Mouse (Mus musculus) CD4-positive, CD25-positive, alpha-beta regulatory T cell, adult 2 months (primary cell): Measurements from ENCODE around the gene Tbc1d2b.

Source experiments
- DNase-seq: peaks from one replicate; pipeline ENCODE4 v3.0.0-alpha.2; 2012; ENCODE audit warnings: low read depth, low spot score

The Tbc1d2b gene

GRCm38 (mm10) chr9:90204396-90204915, 66.1 kb downstream of the Tbc1d2b start:
- no peak for DNase-seq

DNA sequence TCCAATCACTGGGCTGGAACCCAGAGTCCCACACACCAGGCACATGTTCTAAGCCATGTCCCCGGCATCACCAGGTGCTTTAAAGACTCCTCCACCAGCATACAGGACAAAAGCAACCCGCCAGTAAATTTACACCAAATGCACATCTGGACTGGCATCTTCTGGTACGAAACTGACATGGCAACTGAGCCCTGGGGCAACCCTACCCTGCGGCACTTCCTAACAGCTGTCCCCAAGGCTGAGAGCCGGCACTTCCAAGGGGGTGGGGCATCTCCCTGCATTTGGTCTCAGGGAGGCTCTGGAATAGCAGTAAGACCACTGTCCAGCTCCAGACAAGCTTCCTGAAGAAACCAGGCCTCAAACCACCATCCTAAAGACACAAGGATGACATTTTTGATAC, 67.4 kb downstream of the Tbc1d2b start:
- DNase-seq = no peak

GRCm38 (mm10) chr9:90201541-90201940, 69.1 kb downstream of the Tbc1d2b start:
- DNase-seq = no peak

- no peak for DNase-seq
These were observed 69.5 kb downstream of the Tbc1d2b start for GRCm38 (mm10) chr9:90201096-90201495.

GRCm38 (mm10) chr9:90200501-90200900, 70.1 kb downstream of the Tbc1d2b start:
- no peak for DNase-seq

- no peak for DNase-seq
These were observed 71.0 kb downstream of the Tbc1d2b start for GRCm38 (mm10) chr9:90199611-90200010.

DNA sequence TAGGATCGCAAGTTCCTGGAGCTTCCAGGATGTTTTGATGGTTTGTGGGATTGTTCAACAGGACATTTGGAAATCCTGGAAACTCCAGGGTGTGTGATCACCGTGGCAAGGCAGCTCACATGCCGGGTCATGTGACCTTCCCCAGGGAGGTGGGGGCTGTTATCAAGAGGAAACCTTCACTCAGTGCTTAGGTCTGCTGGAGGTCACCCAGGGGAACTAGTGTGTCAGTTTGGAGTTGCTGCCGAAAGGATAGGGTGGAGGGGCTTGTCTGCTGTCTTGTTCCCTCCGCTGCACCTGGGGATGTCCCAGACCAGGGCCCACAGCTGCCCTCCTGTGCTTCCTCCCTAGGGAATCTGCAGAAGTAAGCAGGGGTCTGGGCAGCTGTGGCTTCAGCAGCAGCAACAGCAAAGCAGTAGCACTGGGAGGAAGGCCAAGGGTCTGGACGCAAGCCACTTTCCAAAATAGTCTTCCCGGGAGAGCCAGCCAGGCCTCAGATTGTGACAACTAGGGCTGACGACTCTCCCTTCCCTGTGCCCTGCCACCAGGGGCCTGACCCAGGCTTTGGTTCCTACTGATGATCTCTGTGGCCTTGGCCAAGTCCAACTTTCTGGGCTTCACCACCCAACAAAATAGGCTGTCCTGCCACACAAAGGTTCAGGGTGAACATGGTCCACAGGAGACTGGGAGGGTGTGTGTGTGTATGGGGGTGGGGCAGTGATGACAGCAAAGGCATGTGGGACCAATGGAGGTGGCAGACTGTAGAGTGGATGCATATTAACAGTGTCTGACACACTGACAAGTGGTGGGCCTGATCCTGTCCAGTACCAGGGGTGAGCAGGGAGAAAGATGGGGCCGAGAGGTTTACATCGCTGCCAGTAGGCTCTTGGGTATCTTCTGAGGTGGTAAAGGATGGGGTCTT, 71.8 kb downstream of the Tbc1d2b start:
- no peak for DNase-seq

DNA sequence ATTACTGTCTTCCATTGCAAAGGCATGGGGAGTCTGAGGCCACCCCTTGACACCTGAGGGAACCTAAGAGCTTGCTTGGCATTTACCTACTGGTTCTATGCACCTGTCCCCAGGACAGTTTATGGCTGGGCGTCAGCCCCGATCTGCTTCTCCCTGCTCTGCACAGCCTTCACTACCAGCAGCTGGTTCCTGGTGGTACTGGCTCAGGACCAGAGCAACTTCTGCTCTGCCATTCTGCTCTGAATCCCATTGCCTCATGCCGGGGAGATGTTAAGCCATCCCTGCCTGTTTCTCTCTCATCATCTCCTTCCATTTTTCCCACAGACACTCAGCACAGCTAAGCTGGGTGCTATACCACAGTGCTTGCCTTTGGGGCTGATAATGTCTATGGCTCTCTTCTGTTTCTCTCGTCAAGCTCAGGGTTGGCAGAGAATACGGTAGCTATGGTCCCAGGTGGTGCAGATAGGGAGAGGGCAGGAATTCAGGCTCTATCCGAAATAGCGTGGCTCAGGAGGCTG, 72.7 kb downstream of the Tbc1d2b start:
- no peak for DNase-seq

- no peak for DNase-seq
These were observed 73.4 kb downstream of the Tbc1d2b start for GRCm38 (mm10) chr9:90197116-90197665.

DNA sequence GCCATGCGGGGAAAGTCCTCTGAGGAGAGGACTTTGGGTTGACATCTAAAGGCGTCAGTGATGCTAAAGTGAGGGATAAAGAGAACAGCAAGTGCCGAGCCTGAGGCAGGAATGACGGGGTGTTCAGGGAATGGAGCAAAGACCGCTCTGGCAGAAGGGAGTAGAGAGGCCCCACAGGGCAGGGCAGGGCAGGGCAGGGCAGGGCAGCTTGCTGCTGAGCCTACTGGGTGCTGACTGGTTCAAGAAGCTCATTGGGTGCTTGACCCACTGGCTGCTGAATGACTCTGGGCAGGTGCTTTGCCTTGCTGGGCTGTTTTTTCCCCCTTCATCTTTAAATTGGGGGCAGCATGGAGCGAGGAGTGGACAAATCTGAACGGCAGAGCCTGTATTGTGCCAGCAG, 74.3 kb downstream of the Tbc1d2b start:
- no peak for DNase-seq

DNA sequence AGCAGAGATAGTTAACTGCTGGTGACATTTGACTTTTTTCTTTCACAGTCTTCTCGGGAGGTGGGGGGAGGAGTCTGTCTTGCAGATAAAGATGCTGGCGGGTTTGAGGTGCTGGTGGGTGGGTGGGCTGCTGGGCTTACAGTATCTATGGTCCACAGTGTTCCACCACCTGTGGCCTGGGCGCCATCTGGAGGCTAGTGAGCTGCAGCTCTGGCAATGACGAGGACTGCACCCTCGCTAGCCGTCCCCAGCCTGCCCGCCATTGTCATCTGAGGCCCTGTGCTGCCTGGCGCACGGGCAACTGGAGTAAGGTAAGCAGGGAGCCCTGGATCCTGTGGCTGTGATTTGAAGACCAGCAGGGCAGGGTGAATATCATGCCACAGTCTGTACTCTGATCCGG, 75.6 kb downstream of the Tbc1d2b start:
- DNase-seq = no peak

DNA sequence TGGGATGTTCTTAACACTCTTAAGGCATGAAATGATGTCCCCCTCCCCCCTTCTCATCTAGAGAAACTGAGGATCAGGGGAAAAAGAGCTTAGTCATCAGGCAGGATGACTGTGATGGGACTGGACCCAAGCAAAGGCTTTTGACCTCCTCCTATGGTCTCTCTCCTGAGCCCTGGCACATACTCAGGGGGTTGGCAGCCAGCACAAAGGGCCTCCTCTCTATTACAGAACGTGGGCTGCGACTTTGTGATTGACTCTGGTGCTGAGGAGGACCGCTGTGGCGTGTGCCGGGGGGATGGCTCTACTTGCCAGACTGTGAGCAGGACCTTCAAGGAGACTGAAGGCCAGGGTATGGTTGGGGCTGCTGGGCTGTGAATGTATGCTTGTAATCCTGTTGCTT, 81.2 kb downstream of the Tbc1d2b start:
- DNase-seq = no peak

DNA sequence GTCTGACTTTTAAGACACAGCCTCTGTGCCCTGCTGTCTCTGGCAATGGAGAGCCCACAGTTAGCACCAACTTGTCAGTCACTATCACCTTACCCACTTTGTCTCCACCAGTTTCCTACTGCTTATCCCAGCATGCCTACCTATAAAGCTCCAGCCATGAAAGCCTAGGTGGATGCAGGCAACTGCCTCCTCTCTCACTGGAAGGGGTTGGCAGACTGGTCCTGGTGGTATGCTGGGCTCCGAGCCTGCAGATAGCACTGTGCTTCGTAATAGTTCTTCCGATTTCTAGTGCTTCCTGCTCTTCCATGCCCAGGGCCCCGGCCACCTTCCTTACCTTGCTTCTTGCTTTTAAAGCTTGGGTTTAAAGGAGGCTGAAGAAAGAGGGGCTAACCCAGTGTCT, 81.7 kb downstream of the Tbc1d2b start:
- DNase-seq = no peak

DNA sequence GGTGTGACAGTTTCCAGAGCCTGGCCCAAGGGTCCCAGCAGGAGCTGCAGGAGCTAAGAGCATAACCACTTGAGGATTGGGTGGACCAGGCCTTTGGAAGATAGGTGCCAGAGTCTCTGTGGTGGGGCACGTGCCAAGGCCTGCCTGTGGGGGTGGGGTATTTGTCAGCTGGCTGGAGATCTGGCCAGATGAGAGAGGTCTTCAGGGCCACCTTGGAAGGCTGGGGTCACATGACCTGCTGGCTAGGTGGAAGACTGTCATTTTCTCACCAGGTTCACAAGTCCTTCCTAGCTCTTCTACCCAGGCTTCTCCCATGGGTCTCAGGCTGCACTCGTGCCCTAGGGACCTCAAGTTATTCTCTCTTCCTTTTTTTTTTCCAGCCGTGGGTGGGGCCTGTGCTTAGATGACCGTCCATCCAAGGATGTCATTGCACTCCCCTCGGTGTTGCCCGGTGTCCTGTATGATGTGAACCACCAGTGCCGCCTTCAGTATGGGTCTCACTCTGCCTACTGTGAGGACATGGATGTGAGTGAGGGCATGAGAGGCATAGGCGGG, 85.2 kb downstream of the Tbc1d2b start:
- no peak for DNase-seq

DNA sequence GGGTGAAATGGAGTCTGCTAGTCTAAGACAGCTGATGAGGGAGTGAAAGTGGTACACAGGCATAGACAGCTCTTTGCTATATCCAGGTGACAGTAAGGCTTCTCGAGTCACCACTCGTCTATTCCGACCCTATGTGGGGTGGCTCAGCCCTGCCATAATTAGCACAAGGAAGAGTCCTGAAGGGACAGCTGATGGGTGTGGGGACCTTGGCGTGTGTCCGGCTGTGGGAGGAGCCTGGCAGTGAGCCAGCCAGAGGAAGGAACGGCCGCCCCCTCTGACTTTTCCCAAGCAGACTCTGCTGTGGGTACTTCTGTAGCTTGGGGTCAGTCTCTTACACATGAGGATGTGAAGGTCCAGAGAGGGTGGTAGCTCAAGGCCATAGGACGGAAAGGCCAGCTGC, 86.5 kb downstream of the Tbc1d2b start:
- DNase-seq = no peak

DNA sequence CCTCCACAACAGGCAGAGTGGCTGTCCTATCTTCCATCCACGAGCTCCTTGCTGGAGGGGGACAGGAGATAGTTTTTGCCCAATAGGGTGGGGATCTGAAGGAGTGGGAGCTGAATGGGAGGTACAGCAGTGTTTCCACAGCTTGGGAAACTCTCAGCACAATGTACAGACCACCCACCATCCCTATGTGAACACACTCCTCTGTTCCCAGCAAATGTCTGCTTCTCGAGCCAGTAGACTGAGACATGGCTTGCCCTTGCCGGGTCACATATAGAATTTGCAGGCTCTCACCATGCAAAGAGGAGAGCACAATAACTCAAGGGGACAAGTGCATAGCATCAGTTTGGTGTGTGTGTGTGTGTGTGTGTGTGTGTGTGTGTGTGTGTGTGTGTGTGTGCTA, 87.1 kb downstream of the Tbc1d2b start:
- DNase-seq = no peak

GRCm38 (mm10) chr9:90182636-90183421, 87.8 kb downstream of the Tbc1d2b start:
- no peak for DNase-seq

GRCm38 (mm10) chr9:90181656-90182388, 88.8 kb downstream of the Tbc1d2b start:
- no peak for DNase-seq

DNA sequence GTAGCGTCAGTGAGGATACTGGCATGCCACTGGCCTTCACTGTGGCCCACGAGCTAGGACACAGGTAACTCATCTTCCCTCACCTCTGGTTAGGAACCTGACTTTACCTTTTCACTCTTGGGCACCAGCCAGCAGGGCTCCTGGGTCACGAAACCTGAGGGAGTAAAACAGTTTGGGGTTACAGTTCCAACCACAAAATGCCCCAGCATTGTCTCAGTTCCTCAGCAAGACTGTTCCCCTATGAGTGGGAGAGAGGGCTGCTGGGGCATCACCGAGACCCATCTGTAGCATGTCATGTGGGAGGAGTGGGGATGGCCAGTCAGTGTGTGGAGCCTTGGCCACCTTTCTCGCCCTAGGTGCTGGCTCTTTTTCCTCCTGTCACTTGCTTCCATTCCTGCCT, 91.2 kb downstream of the Tbc1d2b start:
- no peak for DNase-seq

DNA sequence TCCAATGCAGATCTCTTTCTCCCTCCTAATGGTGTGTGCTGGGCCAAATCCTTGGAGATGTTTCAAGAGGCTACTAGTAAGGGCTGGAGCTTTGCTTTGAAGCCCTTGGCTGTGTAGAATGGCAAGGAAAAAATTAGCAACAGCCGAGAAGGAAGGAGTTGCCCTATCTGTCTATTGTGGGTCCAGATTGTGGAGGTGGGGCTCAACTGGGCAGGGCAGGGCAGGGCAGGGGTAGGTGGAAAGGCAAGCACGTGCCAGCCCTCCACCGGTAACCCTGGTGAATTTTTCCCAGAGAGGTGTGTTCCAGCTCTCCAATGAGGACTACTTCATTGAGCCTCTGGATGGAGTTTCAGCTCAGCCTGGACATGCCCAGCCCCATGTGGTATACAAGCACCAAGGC, 97.3 kb downstream of the Tbc1d2b start:
- DNase-seq = no peak
